In the genomic region with DNA sequence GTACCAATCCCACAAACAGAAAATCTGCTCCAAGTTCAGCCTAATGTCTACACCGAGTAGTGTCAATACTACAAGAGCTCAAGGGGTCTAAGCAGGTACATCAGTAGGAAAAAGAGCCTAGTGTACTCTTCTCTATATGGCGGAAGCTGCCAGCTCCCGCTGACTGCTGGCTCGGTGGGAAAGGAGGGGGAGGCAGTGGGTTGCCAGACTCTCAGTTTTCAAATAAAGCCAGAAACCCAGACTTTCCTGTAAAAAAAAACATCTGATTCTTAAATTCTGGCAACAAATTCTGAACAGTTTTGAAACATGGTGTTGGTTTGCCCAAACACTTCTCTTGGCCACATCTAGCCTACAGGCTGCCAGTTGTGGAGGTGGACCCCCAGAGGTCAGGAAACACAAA, we compare ENCODE assay signal across 11 mouse cellular contexts.
DNase-seq lines count a peak whose midpoint lies in the region; ATAC-seq lines count a peak whose summit lies in the region.
"Had no signal": no experiment of that assay in that cellular context is flagged by ENCODE, and none has a peak within 500 bp of the region (broad histone marks: within the 10 kb centered on the region; RNA-seq: fewer than 3 reads in every experiment).

No protein-coding gene starts in this region.

- no peak overlapping the region for H3K4me3 ChIP-seq in heart, embryonic 15.5 days
- no peak overlapping the region for H3K4me3 ChIP-seq in heart, embryonic 12.5 days

- H3K9me3 ChIP-seq in heart, embryonic 15.5 days (replicated peaks): no peaks in the 10 kb centered on the region
- H3K9me3 ChIP-seq in heart, embryonic 12.5 days (replicated peaks): no peaks in the 10 kb centered on the region

- H3K36me3 ChIP-seq in heart, embryonic 15.5 days: no peaks in the 10 kb centered on the region
- H3K36me3 ChIP-seq in heart, embryonic 12.5 days: no peaks in the 10 kb centered on the region

- no peak overlapping the region for H3K4me2 ChIP-seq in heart, embryonic 15.5 days
- H3K4me2 ChIP-seq in heart, embryonic 12.5 days: no peak overlapping the region

- peaks cover 53% of the 10 kb centered on the region for H3K4me1 ChIP-seq in heart, embryonic 15.5 days (replicated peaks)
- H3K4me1 ChIP-seq in heart, embryonic 12.5 days (replicated peaks): peaks cover 60% of the 10 kb centered on the region

- WGBS in heart, embryonic 15.5 days: 72% methylated on average over 4 of the region's 4 CpGs
- 70% methylated on average over 4 of the region's 4 CpGs for WGBS in heart, embryonic 12.5 days

- no peaks in the 10 kb centered on the region for H3K27me3 ChIP-seq in heart, embryonic 15.5 days
- no peaks in the 10 kb centered on the region for H3K27me3 ChIP-seq in heart, embryonic 12.5 days (replicated peaks)
- H3K27me3 ChIP-seq: CH12.LX had no signal

- peak; percentile 63 for DNase-seq in brain, adult 2 months (ENCODE audit: low read depth, low spot score)
- peak; percentile 80 for DNase-seq in fibroblast of lung, adult 2 months (ENCODE audit: low read depth)
- peak; percentile 60 to 69 for DNase-seq in right cerebral cortex, postnatal 10 days (ENCODE audit: low spot score in 2 of 2)
- DNase-seq in retina, postnatal 1 day: no peak
- DNase-seq in liver: no peak
- DNase-seq: adrenal gland, adult 8-10 months; gastrocnemius, postnatal 25 days had no signal

- no peak for ATAC-seq in heart, embryonic 15.5 days (replicated peaks; ENCODE audit: insufficient number of reproducible peaks, insufficient read depth, low FRiP score, low read depth)
- ATAC-seq in heart, embryonic 12.5 days (ENCODE audit: insufficient number of reproducible peaks, low FRiP score): no peak
- ATAC-seq: forebrain, embryonic 14.5 days had no signal

- peak overlapping the region; percentile 11; the same call in 1 of the 2 replicates for H3K27ac ChIP-seq in heart, embryonic 15.5 days
- H3K27ac ChIP-seq in heart, embryonic 12.5 days (ENCODE audit: poor library complexity, severe bottlenecking): no peak overlapping the region

- no peak overlapping the region for H3K9ac ChIP-seq in heart, embryonic 15.5 days
- no peak overlapping the region for H3K9ac ChIP-seq in heart, embryonic 12.5 days

Comparison
In these comparisons a context has a peak if more than half of its experiments do, and no peak if none do; other contexts are left out.
1. DNase-seq: peak in brain, adult 2 months (single experiment), fibroblast of lung, adult 2 months (single experiment) and right cerebral cortex, postnatal 10 days (2 of 2); none in retina, postnatal 1 day (single experiment) and liver (single experiment).